Mouse (Mus musculus) limb, embryonic 12.5 days (tissue): ENCODE measurements around the gene Tex264. TPM values are rescaled to one million over a fixed set of nuclear protein-coding genes. Genes with fewer than 3 reads are reported as not detected.

Source experiments
- ATAC-seq: fragments of 200-750 bp; cut with Nextera tagmentation; 2 replicates; pipeline ENCODE4 v1.8.0; 2017; ENCODE audit warnings: low read depth, moderate TSS enrichment; ENCODE audit not compliant: insufficient number of reproducible peaks, insufficient read depth, low FRiP score, low TSS enrichment
- H3K27ac ChIP-seq: fragments of 300-500 bp; sonication (generic); 2 replicates; pipeline ENCODE4 v1.5.1; 2016; ENCODE audit warnings: mild to moderate bottlenecking, moderate library complexity
- H3K27me3 ChIP-seq: fragments of 300-500 bp; sonication (generic); 2 replicates; pipeline ENCODE4 v1.6.1; 2016; ENCODE audit warnings: mild to moderate bottlenecking, moderate library complexity
- H3K36me3 ChIP-seq: fragments of 300-500 bp; sonication (generic); 2 replicates; pipeline ENCODE4 v1.6.1; 2016; ENCODE audit warnings: mild to moderate bottlenecking, moderate library complexity
- H3K4me1 ChIP-seq: fragments of 300-500 bp; sonication (generic); replicated peaks from 2 replicates; pipeline ENCODE4 v1.6.1; 2016
- H3K4me2 ChIP-seq: fragments of 300-500 bp; sonication (generic); 2 replicates; pipeline ENCODE4 v1.6.1; 2016; ENCODE audit warnings: mild to moderate bottlenecking, moderate library complexity
- H3K4me3 ChIP-seq: fragments of 300-500 bp; sonication (generic); replicated peaks from 2 replicates; pipeline ENCODE4 v1.5.1; 2016; ENCODE audit warnings: mild to moderate bottlenecking
- H3K9ac ChIP-seq: fragments of 300-500 bp; sonication (generic); replicated peaks from 2 replicates; pipeline ENCODE4 v1.6.1; 2016; ENCODE audit warnings: mild to moderate bottlenecking, moderate library complexity
- H3K9me3 ChIP-seq: fragments of 300-500 bp; sonication (generic); 2 replicates; pipeline ENCODE4 v1.6.1; 2016; ENCODE audit warnings: mild to moderate bottlenecking, moderate library complexity
- WGBS: fragments of 180-500 bp; shearing (Covaris S2); methylation state at CpG from one replicate; pipeline ENCODE4 v1.1.7; 2016; 5-methylcytosine and 5-hydroxymethylcytosine counted together
- polyA plus RNA-seq: library from polyadenylated mRNA; unstranded; fragments of >200 nt; fragmentation: Nextera tagmentation; extraction: Ambion mirVana; gene quantifications from 2 replicates; pipeline ENCODE4 v1.2.1, GENCODE M21; 2016

Gene Tex264
- polyA plus RNA-seq = 36.8 and 37.6 TPM in 2 replicates

DNA sequence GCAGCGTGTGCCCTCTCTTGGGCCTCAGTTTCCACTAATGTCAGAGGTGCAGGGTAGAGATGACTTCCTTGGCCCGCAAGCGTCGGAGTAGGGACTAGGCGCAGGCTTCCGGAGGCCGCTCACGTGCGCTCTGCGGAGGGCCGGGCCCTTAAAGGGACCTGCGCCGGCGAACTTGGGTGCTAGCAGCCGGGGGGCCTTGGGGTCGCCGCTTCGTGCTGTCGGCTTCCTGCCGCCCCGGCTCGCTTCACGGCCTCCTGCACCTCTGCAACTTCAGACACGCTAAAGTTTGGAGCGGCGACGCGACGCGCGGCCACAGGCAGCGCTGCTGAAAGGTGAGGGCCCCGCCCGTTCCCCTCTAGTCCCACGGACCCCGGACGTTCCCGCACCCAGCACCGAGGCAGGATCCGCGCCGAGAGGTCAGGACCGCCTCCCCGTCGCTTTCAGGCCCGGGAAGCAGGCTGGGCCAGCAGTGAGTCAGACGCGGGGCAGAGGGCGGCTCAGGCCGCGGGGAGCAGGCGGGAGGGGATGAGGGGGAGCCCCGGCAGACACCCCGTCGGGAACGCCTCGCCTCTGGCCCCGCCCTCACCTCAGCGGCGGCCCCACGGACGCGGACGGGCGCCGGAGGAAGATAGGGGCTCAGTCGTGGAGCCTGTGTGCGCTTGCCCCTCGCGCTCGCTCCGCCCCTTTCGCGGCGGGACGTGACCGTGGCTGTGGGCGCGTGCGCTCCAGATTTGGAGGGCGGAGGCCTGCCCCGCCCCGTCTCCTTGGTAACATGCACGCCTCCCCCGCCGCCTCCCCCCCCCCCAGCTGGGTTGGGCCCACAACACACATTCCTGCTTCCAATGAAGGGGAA is at the start of gene Tex264:
Gene Tex264 (minus strand): TSS at position 679 of the 853 bp plus-strand sequence.
- Histone ChIP-seq H3K27me3 (no peaks in the 10 kb centered on the region), H3K27ac (peak within 1 kb of the TSS; percentile 90), H3K9ac (peak within 1 kb of the TSS; percentile 83), H3K9me3 (no peaks in the 10 kb centered on the region), H3K4me1 (peaks cover 25% of the 10 kb centered on the region), H3K4me2 (peak within 1 kb of the TSS; percentile 89), H3K36me3 (peaks cover 28% of the 10 kb centered on the region), H3K4me3 (peak within 1 kb of the TSS; percentile 87)
- ATAC-seq = peak; percentile 88
- WGBS = under 1% methylated on average over 83 of the region's 86 CpGs

DNA sequence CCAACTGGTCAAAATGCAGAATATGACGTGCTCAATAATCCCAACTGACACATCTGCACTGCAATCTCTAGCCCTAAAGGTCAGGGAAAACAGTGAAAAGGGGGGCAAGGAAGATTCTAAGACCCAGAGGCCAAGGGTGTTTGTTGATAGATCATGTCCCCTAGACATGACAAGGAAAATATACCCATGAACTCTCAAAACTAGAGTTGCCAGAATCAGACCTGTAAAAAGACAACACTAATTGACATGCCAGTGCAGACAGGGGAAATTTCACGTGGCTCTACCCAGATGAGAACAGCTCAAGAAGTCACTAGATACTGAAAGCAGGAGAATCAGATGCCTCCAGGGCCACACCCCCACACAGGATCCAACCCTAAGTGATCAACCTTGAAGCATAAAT is 48.0 kb upstream of the Tex264 start:
- 0 out of 2 replicates have a peak, but pooled peaks cover 3% of the 10 kb centered on the region for H3K9me3 ChIP-seq
- no peak overlapping the region for H3K9ac ChIP-seq
- ATAC-seq = no peak
- WGBS = 83% methylated on average over 2 of the region's 2 CpGs
- no peaks in the 10 kb centered on the region for H3K27me3 ChIP-seq
- H3K4me2 ChIP-seq = no peak overlapping the region
- H3K27ac ChIP-seq = no peak overlapping the region
- peaks cover 6% of the 10 kb centered on the region; the same call in 1 of the 2 replicates for H3K36me3 ChIP-seq
- no peaks in the 10 kb centered on the region for H3K4me1 ChIP-seq
- H3K4me3 ChIP-seq = no peak overlapping the region

GRCm38 (mm10) chr9:106729416-106729815 is 43.7 kb upstream of the Tex264 start:
- no peak for ATAC-seq
- H3K36me3 ChIP-seq = no peaks in the 10 kb centered on the region
- no peaks in the 10 kb centered on the region for H3K4me1 ChIP-seq
- H3K9me3 ChIP-seq = no peaks in the 10 kb centered on the region
- H3K27me3 ChIP-seq = no peaks in the 10 kb centered on the region
- no peak overlapping the region for H3K9ac ChIP-seq
- 88% methylated on average over 2 of the region's 2 CpGs for WGBS
- no peak overlapping the region for H3K27ac ChIP-seq
- H3K4me3 ChIP-seq = no peak overlapping the region
- no peak overlapping the region for H3K4me2 ChIP-seq

DNA sequence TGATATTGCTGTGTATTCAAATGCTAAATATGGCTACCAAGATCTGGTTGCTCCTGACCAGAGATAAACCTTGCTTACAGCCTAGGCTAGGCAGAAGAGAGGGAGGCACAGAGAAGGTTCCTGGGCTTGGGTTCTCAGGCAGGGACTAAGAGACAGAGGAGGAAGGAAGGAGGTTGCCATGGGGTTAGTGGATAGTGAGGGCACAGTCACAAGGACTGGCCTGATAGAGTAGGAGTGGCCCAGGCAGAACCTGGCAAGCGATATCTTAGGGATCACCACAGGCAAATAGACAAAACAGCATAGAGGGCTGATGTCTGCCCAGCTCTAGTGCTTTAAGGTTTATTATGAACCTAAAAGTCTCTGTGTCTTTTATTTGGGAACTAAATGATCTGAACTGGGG is 41.2 kb upstream of the Tex264 start:
- Histone ChIP-seq H3K4me1 (no peaks in the 10 kb centered on the region), H3K9ac (no peak overlapping the region), H3K9me3 (no peaks in the 10 kb centered on the region), H3K36me3 (peaks cover 5% of the 10 kb centered on the region; the same call in 1 of the 2 replicates), H3K27ac (no peak overlapping the region), H3K4me3 (no peak overlapping the region), H3K27me3 (no peaks in the 10 kb centered on the region), H3K4me2 (no peak overlapping the region)
- WGBS = 95% methylated on average over 1 of the region's 1 CpGs
- no peak for ATAC-seq

GRCm38 (mm10) chr9:106725435-106725834 is 39.7 kb upstream of the Tex264 start:
- Histone ChIP-seq H3K27ac (no peak overlapping the region), H3K4me2 (no peak overlapping the region), H3K4me3 (no peak overlapping the region), H3K27me3 (no peaks in the 10 kb centered on the region), H3K36me3 (peaks cover 16% of the 10 kb centered on the region), H3K9me3 (no peaks in the 10 kb centered on the region), H3K4me1 (no peaks in the 10 kb centered on the region), H3K9ac (no peak overlapping the region)
- WGBS = 85% methylated on average over 2 of the region's 2 CpGs
- no peak for ATAC-seq

- Histone ChIP-seq H3K9ac (no peak overlapping the region), H3K4me3 (no peak overlapping the region), H3K27me3 (no peaks in the 10 kb centered on the region), H3K4me2 (no peak overlapping the region), H3K9me3 (no peaks in the 10 kb centered on the region), H3K4me1 (no peaks in the 10 kb centered on the region), H3K36me3 (peaks cover 22% of the 10 kb centered on the region), H3K27ac (no peak overlapping the region)
- ATAC-seq = no peak
- WGBS = 94% methylated on average over 1 of the region's 1 CpGs
These were observed 39.1 kb upstream of the Tex264 start for GRCm38 (mm10) chr9:106724864-106725263.

- Histone ChIP-seq H3K36me3 (peaks cover 92% of the 10 kb centered on the region), H3K4me2 (no peak overlapping the region), H3K9me3 (no peaks in the 10 kb centered on the region), H3K9ac (no peak overlapping the region), H3K27me3 (no peaks in the 10 kb centered on the region), H3K4me3 (no peak overlapping the region), H3K27ac (no peak overlapping the region), H3K4me1 (no peaks in the 10 kb centered on the region)
- ATAC-seq = no peak
- 96% methylated on average over 4 of the region's 4 CpGs for WGBS
These were observed 31.0 kb upstream of the Tex264 start for GRCm38 (mm10) chr9:106716729-106717128.

GRCm38 (mm10) chr9:106716232-106716631 is 30.5 kb upstream of the Tex264 start:
- Histone ChIP-seq H3K4me2 (no peak overlapping the region), H3K9ac (no peak overlapping the region), H3K4me3 (no peak overlapping the region), H3K9me3 (no peaks in the 10 kb centered on the region), H3K4me1 (no peaks in the 10 kb centered on the region), H3K27ac (no peak overlapping the region), H3K27me3 (no peaks in the 10 kb centered on the region), H3K36me3 (peaks cover 92% of the 10 kb centered on the region)
- WGBS = 93% methylated on average over 2 of the region's 2 CpGs
- no peak for ATAC-seq

GRCm38 (mm10) chr9:106712470-106712869 is 26.7 kb upstream of the Tex264 start:
- Histone ChIP-seq H3K9me3 (no peaks in the 10 kb centered on the region), H3K36me3 (peaks cover 94% of the 10 kb centered on the region), H3K4me2 (no peak overlapping the region), H3K27me3 (no peaks in the 10 kb centered on the region), H3K4me3 (no peak overlapping the region), H3K27ac (no peak overlapping the region), H3K9ac (no peak overlapping the region), H3K4me1 (no peaks in the 10 kb centered on the region)
- 95% methylated on average over 2 of the region's 2 CpGs for WGBS
- ATAC-seq = no peak

DNA sequence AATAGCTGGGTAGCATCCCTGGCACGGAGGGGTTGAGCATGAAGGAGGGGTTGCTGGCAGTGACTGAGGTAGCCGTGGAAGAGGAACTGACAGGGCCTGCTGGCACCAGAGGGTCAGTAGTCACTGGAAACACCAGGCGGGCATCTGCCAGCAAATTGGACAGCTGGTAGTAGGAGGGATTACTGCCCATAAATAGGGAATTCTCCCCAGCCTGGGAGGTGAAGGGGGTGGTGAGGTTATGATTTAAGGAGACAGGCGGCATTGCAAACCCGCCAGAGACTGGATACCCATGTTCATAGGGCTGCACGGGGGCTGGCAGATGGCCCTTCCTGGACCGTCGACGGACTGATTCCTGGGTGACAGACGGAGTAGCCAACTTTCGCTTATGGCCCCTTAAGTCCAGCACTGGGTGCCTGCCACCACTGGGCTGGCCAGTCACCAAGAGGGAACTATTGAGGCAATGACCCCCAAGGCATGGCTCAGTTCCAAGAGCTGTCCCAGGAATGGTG is 7.3 kb upstream of the Tex264 start:
- H3K27ac ChIP-seq = no peak overlapping the region
- H3K9ac ChIP-seq = no peak overlapping the region
- ATAC-seq = no peak
- no peak overlapping the region for H3K4me2 ChIP-seq
- no peaks in the 10 kb centered on the region for H3K4me1 ChIP-seq
- 94% methylated on average over 11 of the region's 11 CpGs for WGBS
- no peaks in the 10 kb centered on the region for H3K9me3 ChIP-seq
- H3K4me3 ChIP-seq = no peak overlapping the region
- H3K36me3 ChIP-seq = peaks cover 65% of the 10 kb centered on the region
- H3K27me3 ChIP-seq = no peaks in the 10 kb centered on the region

DNA sequence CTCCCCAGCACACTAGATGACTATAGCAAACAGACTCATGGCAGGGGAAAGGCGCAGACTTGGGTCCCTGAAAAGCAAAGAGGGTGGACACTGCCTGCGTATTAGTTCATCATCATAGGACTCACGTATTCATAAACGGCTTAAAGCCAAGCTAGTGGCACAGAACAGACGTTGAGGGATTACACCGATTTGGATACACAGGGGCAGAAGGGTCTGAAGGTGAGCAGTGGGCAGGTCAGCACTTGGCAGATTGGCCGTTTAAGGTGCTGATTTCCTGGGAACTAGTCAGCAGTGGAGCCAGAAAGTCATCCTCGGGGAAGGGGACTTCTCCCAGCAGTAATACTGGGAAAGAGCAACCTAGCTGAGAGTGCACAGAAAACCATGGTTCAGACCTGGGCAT is 3.1 kb upstream of the Tex264 start:
- Histone ChIP-seq H3K4me2 (no peak overlapping the region), H3K27ac (no peak overlapping the region), H3K36me3 (peaks cover 31% of the 10 kb centered on the region), H3K9me3 (no peaks in the 10 kb centered on the region), H3K27me3 (no peaks in the 10 kb centered on the region), H3K9ac (no peak overlapping the region), H3K4me1 (peaks cover 25% of the 10 kb centered on the region), H3K4me3 (no peak overlapping the region)
- ATAC-seq = no peak
- WGBS = 81% methylated on average over 8 of the region's 8 CpGs
